Mouse (Mus musculus): ENCODE results near the gene Gm29609. TPM values are rescaled to one million over a fixed set of nuclear protein-coding genes. Genes with fewer than 3 reads are reported as not detected.

The Gm29609 gene
- polyA plus RNA-seq (2012), result 2.2 and 2.5 TPM in 2 replicates

DNA sequence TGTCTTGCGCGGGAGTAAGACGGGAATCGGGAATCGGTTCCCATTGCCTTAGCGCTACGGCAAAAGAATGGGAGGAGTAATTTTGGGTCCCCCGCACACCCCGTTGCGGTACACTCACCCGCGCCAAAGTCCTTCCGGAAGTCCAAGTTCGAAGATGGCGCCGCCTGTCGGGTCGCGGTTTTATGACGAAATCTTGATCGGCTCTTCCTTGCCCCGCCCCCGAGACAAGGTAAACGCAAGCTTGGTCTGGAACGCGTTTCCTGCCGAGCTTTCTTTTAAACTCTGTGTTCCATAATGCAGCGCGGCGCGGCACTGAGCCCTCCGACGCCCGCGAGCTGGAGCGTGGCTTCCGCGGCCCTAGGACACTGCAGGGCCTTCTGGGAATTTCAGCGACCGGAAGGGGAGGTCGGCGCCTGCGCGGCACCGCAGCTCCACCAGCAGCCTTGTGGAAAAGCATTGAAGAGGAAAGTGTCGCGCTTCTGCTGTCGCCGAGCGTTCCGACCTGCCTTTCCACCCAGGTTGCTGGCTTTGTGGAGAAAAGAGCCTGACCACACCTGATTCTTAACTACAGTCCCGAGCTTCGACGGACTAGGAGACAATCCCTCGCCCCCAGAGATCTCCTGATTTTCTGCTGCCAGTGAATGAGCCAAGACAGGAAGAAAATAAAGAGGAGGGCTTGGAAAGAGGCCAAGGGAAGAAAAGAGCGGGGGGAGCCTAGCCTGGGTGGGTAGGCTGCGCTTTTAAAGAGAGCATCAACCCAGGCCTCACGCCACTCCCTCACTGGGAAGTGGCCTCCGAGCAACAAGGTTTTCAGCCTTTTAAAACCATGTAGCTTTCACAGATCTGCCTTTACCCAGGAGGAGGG, at the start of gene Gm29609, which contains the start of gene Gtf3c2:
TSS of gene Gm29609 (minus strand) at position 146 of the 865 bp plus-strand sequence.
TSS of gene Gtf3c2 (minus strand) at position 379 of the 865 bp plus-strand sequence.
- H3K27me3 ChIP-seq (ENCODE audit: control insufficient read depth), result no peaks in the 10 kb centered on the region
- no peak for TF ChIP-seq GATA1 (IDR thresholded peaks at IDR 0.05; ENCODE audit: low read length)
- TF ChIP-seq TAL1 (IDR thresholded peaks at IDR 0.05; ENCODE audit: low read length), result no peak
- peaks cover 66% of the 10 kb centered on the region for H3K4me1 ChIP-seq (ENCODE audit: control insufficient read depth)
- no peaks in the 10 kb centered on the region for H3K9me3 ChIP-seq (ENCODE audit: control insufficient read depth, low read length)
- peak within 1 kb of the TSS; percentile 79 for H3K4me3 ChIP-seq (replicated peaks)
- H3K36me3 ChIP-seq (ENCODE audit: control insufficient read depth), result peaks cover 27% of the 10 kb centered on the region

- TF ChIP-seq GATA1 (IDR thresholded peaks at IDR 0.05; ENCODE audit: low read length) (no peak), TAL1 (IDR thresholded peaks at IDR 0.05; ENCODE audit: low read length) (no peak)
- H3K36me3 ChIP-seq (ENCODE audit: control insufficient read depth), result no peaks in the 10 kb centered on the region
- no peaks in the 10 kb centered on the region for H3K9me3 ChIP-seq (ENCODE audit: control insufficient read depth, low read length)
- H3K4me3 ChIP-seq (replicated peaks), result no peak overlapping the region
- H3K4me1 ChIP-seq (ENCODE audit: control insufficient read depth), result peaks cover 4% of the 10 kb centered on the region
- H3K27me3 ChIP-seq (ENCODE audit: control insufficient read depth), result 0 out of 2 replicates have a peak, but pooled peaks cover 2% of the 10 kb centered on the region
Observed at GRCm38 (mm10) chr5:31226641-31227040, 46.9 kb upstream of the Gm29609 start.

- Histone ChIP-seq H3K9me3 (ENCODE audit: control insufficient read depth, low read length) (no peaks in the 10 kb centered on the region), H3K36me3 (ENCODE audit: control insufficient read depth) (peaks cover under 1% of the 10 kb centered on the region), H3K4me3 (replicated peaks) (no peak overlapping the region), H3K4me1 (ENCODE audit: control insufficient read depth) (peaks cover 30% of the 10 kb centered on the region), H3K27me3 (ENCODE audit: control insufficient read depth) (no peaks in the 10 kb centered on the region)
- no peak for TF ChIP-seq TAL1 (IDR thresholded peaks at IDR 0.05; ENCODE audit: low read length)
- no peak for TF ChIP-seq GATA1 (IDR thresholded peaks at IDR 0.05; ENCODE audit: low read length)
Observed at GRCm38 (mm10) chr5:31222696-31223095, 43.0 kb upstream of the Gm29609 start.

- peak overlapping the region; percentile 68 for H3K4me3 ChIP-seq (replicated peaks)
- H3K4me1 ChIP-seq (ENCODE audit: control insufficient read depth), result peaks cover 38% of the 10 kb centered on the region
- H3K36me3 ChIP-seq (ENCODE audit: control insufficient read depth), result peaks cover 9% of the 10 kb centered on the region
- TF ChIP-seq GATA1 (IDR thresholded peaks at IDR 0.05; ENCODE audit: low read length) (no peak), TAL1 (IDR thresholded peaks at IDR 0.05; ENCODE audit: low read length) (no peak)
- H3K9me3 ChIP-seq (ENCODE audit: control insufficient read depth, low read length), result no peaks in the 10 kb centered on the region
- no peaks in the 10 kb centered on the region for H3K27me3 ChIP-seq (ENCODE audit: control insufficient read depth)
Observed at GRCm38 (mm10) chr5:31221304-31221945, 41.7 kb upstream of the Gm29609 start.

GRCm38 (mm10) chr5:31220448-31221303, 41.0 kb upstream of the Gm29609 start, which contains the start of gene Ppm1g:
TSS of gene Ppm1g (minus strand) at chr5:31220687.
- TF ChIP-seq GATA1 (IDR thresholded peaks at IDR 0.05; ENCODE audit: low read length), result no peak
- TF ChIP-seq TAL1 (IDR thresholded peaks at IDR 0.05; ENCODE audit: low read length), result no peak
- no peaks in the 10 kb centered on the region for H3K27me3 ChIP-seq (ENCODE audit: control insufficient read depth)
- peak within 1 kb of the TSS; percentile 68 for H3K4me3 ChIP-seq (replicated peaks)
- peaks cover 44% of the 10 kb centered on the region for H3K4me1 ChIP-seq (ENCODE audit: control insufficient read depth)
- no peaks in the 10 kb centered on the region for H3K9me3 ChIP-seq (ENCODE audit: control insufficient read depth, low read length)
- H3K36me3 ChIP-seq (ENCODE audit: control insufficient read depth), result peaks cover 16% of the 10 kb centered on the region

DNA sequence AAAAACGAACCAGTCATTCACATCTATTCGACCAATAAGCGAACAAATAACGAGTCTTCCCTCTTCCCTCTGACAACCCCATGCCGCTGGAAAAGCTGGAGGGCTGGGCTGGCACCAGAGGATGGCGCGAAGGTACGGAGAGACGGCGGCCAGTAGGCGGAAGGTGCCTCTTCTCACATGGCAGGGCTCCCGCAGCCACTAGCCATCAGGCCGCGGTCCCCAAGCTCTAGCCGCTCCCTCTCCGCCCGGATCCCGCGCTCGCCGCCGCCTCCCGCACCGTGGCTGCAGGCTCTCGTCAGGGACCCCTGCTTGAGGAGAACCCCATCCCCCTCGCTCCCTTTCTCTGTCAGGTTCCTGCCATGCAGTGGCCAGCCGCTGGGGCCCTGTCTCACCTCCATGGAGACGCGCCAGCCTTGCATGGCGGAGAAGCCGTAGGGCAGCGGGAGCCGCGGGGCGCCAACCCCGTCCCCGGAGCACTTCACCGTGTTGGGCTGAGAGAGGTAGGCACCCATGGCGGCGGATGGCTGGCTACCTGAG, 40.3 kb upstream of the Gm29609 start:
- Histone ChIP-seq H3K9me3 (ENCODE audit: control insufficient read depth, low read length) (no peaks in the 10 kb centered on the region), H3K4me3 (replicated peaks) (peak overlapping the region; percentile 68), H3K36me3 (ENCODE audit: control insufficient read depth) (peaks cover 23% of the 10 kb centered on the region), H3K4me1 (ENCODE audit: control insufficient read depth) (peaks cover 50% of the 10 kb centered on the region), H3K27me3 (ENCODE audit: control insufficient read depth) (no peaks in the 10 kb centered on the region)
- no peak for TF ChIP-seq TAL1 (IDR thresholded peaks at IDR 0.05; ENCODE audit: low read length)
- TF ChIP-seq GATA1 (IDR thresholded peaks at IDR 0.05; ENCODE audit: low read length), result no peak

GRCm38 (mm10) chr5:31219474-31219873, 39.8 kb upstream of the Gm29609 start:
- H3K4me3 ChIP-seq (replicated peaks), result peak overlapping the region; percentile 68
- H3K9me3 ChIP-seq (ENCODE audit: control insufficient read depth, low read length), result no peaks in the 10 kb centered on the region
- H3K4me1 ChIP-seq (ENCODE audit: control insufficient read depth), result peaks cover 55% of the 10 kb centered on the region
- TF ChIP-seq TAL1 (IDR thresholded peaks at IDR 0.05; ENCODE audit: low read length) (no peak), GATA1 (IDR thresholded peaks at IDR 0.05; ENCODE audit: low read length) (no peak)
- H3K36me3 ChIP-seq (ENCODE audit: control insufficient read depth), result peaks cover 28% of the 10 kb centered on the region
- no peaks in the 10 kb centered on the region for H3K27me3 ChIP-seq (ENCODE audit: control insufficient read depth)

GRCm38 (mm10) chr5:31219070-31219469, 39.4 kb upstream of the Gm29609 start:
- H3K36me3 ChIP-seq (ENCODE audit: control insufficient read depth), result peaks cover 32% of the 10 kb centered on the region
- no peaks in the 10 kb centered on the region for H3K27me3 ChIP-seq (ENCODE audit: control insufficient read depth)
- H3K4me1 ChIP-seq (ENCODE audit: control insufficient read depth), result peaks cover 59% of the 10 kb centered on the region
- TF ChIP-seq TAL1 (IDR thresholded peaks at IDR 0.05; ENCODE audit: low read length) (no peak), GATA1 (IDR thresholded peaks at IDR 0.05; ENCODE audit: low read length) (peak; percentile 43; the same call in 1 of the 2 replicates)
- H3K4me3 ChIP-seq (replicated peaks), result peak overlapping the region; percentile 68
- H3K9me3 ChIP-seq (ENCODE audit: control insufficient read depth, low read length), result no peaks in the 10 kb centered on the region

Measured in erythroblast, embryonic 14.5 days (primary cell).